Mouse (Mus musculus) adrenal gland, postnatal 36 days (tissue): ENCODE results near the gene Atg7. TPM values are rescaled to one million over a fixed set of nuclear protein-coding genes. Genes with fewer than 3 reads are reported as not detected.

Experiments
- DNase-seq, 2 experiments: peaks; one replicate each; pipeline ENCODE4 v3.0.0; 2021; ENCODE audit warnings: mixed read lengths in 1 of 2
- total RNA-seq, 2 experiments: library from RNA; stranded (reverse); gene quantifications; 2 replicates each; pipeline ENCODE4 v1.2.3; 2021

The Atg7 gene
- total RNA-seq, 2 experiments from 2014 or later, result 28.4 to 31.7 TPM

DNA sequence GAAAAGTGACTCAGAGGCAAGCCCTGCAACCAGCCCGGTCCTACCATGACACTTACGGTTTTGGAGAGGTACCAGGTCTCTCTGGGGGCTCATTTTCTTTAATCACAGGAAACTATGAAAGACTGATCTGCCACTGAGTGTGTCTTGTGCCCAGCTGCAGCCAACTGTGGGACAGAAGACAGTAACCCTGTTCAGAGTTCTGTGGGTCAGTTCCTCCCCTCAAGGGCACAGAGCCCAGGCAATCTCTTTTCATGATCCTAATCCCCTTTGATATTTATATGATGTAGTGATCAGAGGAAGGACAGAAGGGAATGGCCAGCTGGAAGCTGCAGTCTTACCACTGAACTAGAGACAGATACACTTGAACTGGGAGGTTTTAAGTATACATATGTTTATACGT, 92.2 kb downstream of the Atg7 start:
- DNase-seq, result peak in 1 of 2 experiments; percentile 48

DNA sequence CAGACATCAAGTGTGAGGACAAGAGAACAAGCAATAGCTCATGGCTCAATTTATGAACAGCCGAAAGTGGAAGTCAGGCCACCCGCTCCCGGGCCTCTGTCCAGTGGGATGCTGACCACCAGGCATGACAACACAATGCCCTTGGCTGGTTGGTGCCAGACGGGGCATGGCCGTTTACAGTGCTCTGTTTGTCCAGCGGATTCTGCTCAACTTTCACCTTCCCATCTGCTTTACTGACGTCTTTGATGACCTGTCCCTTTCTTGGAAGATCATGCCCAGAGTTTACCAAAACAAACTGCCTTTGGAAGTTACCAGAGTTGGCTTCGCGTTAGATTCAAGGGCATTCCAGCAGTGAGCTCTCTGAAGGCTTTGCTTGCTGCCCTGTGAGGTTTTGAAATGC, 93.5 kb downstream of the Atg7 start:
- peak; percentile 32 to 36 for DNase-seq

DNA sequence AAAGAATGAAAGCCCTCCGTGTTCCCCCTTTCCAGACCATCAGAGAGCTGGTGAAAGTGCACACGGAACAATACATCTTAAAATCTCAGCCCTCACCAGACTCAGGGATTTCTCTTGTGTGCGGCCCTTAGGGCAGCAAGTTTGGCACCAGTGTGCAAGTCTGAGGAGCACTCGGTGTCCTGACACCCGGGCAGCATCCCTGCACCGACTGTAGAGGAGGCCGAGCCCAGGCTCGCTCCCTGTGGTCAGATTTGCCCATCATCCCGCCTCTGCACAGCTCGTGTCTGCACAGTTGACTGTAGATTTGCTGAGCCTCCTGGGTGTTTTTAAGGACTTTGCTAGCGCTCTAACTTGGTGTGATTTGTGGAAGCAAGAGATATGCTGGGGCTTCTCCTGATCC, 94.3 kb downstream of the Atg7 start:
- no peak for DNase-seq

DNA sequence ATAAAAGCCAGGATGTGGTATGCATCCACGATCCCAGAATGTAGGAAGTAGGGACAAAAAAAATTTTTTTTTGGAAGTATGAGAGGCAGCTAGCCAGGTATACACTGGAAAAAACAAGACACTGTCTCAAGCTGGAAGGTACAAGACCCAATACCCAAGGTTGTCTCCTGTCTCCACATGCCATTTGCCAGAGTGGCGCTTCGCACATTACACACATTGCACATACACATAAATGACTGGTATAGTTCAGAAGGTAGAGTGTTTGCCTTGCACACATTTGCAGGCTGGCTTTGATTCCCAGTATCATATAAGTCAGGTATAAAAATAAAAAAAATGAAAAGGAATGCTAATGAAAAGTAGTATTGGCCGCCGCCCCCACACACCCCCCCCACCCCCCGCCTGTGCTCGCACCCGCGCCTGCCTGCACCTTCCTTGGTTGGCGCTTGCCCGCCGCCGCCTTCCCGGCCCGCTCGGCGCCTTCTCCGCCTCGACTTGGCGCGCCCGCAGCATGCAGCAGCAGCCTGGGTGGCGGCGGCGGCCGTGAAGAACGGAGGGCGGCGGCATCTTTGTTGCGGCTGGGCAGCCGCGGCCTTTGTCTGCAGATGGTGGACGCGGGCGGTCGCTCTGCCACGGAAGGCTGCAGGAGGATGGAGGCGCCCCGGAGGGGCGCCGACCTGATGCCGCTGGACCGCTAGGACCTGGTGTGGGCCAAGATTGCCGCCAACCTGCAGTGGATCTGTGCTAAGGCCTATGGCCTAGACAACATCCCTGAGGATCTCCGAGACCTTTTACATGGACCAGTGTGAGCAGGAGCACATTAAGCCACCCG, 95.2 kb downstream of the Atg7 start:
- DNase-seq, result peak; percentile 38 to 44

DNA sequence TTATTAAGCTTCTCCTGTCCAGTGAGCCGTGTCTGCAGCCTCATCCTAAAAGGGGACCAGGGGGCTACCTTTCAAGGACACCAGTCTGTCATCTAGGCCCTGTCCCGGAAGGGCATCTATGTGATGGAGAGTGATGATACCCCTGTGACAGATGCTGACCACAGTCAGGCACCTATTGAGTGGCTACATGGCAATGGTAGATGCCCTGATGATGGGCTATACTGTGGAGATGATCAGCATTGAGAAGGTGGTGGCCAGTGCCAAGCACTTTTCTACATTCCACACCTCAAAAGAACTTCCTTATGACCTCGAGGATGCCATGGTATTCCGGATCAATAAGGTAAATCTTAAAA, 95.8 kb downstream of the Atg7 start:
- DNase-seq, result no peak

DNA sequence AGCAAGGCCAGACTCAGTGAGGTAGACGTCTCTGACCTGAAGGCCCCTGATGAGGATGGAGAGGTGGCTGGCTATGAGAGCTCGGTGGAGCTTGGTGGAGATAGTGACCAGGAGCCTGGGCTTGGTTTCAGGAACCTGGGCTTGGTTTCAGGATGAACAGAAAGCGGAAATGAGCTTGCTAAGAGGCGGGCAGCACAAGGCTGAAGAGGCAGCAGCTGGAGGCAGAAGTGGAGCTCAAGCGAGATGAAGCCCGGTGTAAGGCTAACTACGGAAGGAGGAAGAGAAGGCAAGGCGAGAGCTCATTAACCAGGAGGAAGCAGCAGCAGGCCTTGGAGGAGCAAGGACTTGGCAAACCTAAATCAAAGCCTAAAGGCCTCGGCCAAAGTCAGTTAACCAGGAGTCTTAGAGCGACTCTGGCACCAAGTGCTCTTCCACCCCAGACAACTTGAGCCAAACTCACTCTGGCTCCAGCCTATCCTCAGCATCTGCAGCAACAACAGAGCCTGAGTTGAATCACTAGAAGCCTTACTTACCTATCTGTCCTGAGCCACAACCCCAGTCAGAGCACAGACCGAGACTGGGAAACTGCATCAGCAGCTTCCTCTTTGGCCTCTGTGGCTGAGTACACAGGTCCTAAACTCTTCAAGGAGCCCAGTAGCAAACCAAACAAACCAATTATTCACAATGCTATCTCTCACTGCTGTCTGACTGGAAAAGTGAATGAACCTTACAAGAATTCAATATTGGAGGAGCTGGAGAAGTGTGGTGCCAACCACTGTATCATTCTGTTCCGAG, 99.5 kb downstream of the Atg7 start:
- DNase-seq, result no peak

DNA sequence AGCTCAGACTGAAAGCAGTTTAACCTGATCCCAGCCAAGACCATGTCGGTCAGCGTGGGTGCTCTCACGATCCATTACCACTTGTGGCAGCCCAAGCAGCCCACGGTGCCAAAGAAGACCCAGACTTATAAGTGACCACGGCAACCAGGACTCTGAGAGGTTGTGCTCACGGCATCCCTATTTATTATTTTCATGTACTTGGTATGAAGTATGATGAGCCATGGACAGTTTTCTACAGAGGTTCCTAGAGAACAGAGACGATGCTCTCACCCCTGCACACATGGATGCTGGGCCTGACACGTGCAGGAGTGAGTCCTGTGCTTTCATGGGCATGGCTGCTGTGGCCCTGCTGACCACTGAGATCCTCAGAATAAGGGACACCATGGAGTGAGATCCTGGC, 100.2 kb downstream of the Atg7 start:
- DNase-seq, result no peak

DNA sequence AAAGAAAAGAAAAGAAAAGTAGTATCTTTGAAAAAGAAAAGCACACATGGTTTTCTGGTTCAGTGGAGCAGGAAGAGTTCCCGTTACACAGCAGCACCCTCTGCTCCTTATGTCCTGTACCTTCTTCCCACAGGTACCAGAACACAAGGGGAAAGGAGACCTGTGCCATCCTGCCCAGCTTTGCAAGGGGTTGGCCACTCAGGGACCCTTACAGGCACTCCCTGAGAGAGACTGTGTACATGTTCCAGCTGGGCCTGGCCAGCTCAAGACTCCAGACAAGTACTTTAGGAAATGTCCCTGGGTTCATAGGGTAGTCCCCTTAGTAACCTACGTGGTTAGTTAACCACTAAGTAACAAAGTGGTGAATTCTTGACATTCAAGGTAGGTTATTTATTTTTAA, 100.9 kb downstream of the Atg7 start:
- DNase-seq, result no peak

DNA sequence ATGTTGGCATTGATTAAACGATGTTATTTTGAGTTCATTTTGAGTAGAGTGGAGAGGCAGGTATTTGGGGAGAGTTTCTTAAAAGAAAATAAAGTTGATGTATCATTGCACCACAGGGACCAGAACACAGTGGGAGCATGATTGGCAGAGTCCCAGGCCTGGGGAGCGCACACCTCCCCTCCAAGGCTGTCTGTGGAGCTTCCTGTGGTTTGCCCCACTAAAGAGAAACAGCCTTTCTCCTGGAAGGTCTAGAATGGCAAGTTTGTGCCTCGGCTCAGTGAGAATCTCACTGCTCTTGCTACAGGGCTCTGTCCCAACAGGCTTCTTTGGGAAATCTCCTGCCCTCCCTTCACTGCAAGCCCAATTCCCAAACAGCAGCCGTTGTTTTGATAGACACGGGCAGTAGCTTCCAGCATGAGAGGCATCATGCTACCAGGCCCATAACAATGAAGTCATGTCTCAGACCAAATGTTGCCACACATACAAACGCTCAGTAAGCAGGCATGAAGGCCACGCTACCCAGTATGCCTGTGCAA, 103.6 kb downstream of the Atg7 start:
- no peak for DNase-seq

DNA sequence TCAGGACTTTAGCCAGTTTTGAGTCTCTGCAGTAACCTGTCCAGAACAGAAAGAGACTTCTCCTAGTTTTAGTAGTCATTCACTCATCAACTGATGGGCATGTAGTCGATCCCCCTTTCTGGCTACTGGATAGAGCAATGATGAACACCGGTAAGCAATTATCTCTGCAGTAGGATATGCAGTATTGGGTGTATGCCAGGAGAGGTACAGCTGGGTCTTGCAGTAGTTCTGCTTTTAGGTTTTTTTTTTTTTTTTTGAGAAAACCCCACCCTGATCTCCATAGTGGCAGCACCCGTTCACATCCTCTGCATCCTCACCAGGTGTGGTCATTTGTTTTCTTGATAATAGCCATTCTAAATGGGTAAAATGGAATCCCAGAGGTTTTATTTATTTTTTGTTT, 105.5 kb downstream of the Atg7 start:
- DNase-seq, result no peak

DNA sequence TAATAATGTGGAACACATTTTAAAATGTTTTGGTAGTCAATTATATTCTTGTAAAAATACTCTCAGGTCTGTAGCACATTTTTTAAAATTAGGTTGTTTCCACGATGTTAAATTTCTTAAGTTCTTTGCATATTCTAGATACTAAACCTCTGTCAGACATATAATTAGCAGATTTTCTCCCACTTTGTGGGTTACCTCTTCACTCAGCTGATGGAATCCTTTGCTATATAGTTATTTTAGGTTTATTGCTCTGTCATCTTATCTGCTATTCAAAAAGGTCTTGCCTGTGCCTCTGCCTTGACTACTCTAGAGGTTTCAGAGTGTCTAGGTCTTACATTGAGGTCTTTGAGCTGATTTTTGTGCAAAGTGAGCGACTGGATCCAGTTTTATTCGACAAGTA, 106.0 kb downstream of the Atg7 start:
- DNase-seq, result no peak

DNA sequence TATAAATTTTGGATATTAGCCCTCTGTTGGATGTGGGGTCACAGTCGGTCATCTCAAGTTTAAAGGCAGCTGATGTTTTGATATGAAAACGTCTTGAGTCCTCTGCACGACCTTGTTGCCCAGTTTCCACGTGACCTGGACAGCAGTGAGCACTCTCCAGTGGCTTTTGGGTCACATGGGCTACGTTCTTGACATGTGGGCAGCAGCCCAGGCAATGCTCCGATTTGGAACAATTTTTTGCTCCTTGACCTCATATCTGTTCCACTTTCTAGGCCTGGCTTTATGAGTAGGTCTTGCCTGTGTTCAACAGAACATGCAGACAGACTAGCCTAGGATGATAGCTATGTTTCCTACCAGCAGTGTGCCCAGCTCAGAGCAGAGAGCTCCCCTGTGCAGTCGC, 115.9 kb downstream of the Atg7 start:
- peak; percentile 12 to 20 for DNase-seq

DNA sequence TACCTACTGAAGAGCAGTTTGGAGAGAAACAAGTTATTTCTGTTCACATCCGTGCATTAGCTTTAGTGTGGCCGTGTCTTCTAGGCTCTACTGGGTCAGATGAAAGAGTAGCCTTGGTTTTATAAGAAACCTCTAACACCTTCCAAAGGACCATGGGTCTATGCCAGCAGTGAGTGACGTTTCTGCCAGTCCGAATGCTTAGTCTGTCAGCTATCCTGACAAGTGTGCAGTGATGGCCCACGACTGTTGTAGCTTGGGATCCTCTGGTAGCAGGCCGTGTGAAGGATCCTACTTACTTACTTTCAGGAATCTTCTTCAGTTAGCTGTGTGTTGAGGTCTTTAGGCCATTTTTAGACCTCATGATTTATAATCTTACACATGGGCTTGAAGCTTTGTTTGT, 123.4 kb downstream of the Atg7 start:
- DNase-seq, result no peak

DNA sequence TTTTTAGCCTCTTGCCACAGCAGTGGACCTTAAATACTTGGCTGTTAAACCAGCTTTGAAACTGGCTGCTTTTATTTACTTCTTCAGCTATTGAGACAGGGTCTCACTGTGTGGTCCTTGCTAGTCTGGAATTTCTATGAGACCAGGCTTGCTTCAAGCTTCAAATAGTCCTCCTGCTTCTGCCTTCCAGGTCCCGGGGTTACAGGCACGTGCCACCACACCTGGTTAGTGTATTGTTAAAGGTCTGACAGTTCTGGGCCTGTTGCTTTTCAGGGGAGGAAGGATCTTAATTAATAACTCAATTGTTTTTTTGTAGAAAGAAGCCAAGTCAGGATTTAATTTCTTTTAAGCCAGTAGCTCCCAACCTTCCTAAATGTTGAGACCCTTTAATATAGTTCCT, 124.8 kb downstream of the Atg7 start:
- DNase-seq, result no peak

DNA sequence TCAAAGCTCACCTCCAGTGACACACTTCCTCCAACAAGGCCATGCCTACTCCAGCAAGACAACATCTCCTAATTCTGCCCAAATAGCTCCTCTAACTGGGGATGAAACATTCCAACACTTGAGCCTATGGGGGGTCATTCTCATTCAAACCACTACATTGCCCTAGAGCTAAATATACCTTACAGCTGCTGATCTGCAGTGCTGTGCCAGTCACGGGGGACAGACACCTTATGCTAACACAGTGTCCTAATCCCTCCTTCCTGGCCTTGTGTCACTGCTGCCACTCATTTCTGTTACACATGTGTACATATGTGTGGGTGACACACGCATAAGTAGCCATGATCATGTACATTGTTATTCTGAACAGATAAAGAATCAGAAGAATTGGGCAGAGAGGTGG, 127.4 kb downstream of the Atg7 start:
- DNase-seq, result no peak

DNA sequence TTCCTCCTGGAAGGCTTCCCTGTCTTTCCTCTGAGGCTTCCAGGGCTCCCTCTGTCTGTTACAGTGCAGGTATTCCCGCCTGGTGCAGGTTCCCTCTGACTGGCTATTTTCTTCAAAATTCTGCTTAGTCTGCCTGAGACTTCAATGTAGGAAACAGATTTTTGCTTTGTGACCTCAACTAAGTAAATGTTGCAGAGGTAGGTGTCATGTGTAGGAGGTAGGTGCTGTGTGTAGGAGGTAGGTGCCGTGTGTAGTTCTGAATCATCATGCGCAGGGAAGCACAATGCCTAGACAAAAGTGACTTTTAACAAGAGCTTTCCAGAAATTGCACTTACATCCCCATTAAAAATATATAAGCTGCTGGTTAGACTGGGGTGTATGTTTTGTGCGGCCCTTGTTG, 128.6 kb downstream of the Atg7 start:
- no peak for DNase-seq

DNA sequence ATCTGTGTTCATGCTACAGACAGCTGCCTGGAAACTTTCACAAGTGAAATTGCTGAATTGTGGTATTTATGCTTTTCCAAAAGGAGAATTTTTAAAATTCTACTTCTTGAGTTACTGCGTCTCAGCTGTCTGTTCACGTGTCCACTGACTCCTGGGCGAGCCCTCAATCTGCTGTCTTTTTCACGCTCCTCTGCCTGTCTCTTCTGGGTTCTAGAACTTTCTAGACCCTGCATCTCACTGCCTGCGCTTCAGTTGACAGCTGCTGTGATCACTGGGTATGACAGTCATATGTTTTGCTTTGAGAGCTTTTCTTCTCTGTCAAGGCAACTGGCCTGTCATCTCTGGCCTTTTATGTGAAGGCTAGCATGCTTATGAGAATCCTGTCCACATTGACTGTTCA, 132.3 kb downstream of the Atg7 start:
- no peak for DNase-seq

DNA sequence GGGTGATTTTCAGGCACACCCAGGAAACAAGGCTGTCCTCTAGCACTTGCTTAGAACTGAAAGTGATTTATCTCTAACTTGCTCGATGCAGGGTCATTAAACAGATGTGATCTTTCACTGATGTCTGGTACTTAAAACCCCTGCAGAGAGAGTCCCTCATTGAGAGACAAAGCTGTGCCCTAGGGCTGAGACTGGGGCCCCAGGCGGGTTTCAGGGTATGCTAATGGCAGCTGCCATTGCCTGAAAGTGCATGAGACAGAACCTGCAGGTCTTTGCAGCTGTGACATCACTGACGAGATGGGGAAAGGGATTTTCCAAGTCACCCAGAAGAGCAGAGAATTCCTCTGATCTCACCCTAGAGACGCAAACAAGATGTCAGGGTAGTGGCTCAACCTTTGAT, 135.0 kb downstream of the Atg7 start:
- DNase-seq, result no peak

DNA sequence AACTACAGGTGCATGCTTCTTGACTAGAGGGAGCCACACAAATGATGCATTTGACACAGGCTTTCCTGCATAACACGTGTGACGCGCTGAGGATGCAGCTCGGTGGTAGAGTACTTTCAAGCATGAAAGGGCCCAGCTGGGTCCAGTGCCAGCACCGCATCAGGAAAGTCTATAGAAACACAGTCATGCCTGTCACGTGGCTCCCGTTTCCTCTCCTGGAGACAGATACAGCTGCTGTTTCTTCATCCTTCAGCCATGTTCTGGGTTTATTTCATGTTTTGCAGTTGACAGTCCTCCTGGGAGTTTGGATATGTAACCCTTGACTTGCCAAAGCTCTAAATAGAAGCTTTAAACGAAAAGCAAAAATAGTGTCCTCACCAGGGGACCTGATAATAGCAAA, 135.8 kb downstream of the Atg7 start:
- no peak for DNase-seq

DNA sequence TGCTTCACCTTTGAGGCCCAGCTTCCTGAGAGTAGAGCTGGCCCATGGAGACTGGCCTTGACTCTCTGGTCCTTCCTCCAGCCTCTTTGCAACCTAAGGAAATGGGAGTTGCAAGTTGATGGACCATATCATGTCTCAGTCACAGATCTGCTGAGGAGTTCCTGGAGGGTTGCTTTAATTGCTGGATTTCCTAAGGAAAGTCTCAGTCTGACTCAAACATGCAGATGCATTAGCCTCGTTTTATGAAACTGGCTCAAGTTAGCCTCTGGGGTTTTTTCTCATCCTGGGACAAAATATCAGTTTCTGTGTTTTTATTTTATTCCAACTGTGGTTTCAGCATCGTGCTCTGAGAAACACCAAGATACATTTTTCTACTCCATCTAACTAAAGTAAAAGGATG, 137.7 kb downstream of the Atg7 start:
- no peak for DNase-seq

DNA sequence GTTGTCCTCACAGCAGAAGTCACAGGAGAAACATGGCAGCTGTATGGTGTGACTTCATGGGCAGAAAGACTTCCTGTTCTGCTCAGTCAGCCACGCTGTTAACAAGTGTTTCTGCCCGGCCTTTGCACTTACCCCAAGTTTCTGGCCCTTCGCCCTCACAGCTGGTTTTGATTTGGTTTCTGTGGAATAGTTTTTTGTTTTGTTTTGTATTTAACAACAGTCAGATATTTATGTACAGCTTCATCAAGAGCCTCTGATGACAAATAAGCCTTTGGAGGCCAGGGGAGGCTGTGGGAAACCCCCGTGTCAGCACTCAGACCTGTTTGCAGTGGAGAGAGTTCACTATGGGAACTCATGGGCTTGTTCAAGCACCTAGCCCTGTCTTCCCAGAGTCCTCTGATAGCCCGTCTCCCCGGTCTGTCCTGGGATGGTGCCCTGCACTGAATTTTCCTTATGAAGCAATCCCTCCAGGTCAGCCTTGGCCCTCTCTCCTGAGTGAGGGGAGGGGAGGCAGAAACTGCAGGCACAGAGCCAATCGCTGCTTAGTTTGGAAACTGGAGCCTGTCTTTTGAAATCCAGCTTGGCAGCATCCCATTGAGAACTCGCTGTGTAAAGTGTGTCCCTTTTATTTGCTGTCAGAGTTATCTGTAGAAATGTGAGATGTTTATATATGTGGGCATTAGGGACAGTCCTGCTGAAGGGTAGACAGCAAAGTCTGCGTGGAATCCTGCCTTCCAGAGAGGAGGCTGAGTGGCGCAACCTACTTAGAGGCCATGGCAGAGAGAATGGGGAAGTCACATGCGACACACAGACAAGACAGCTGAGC, 138.7 kb downstream of the Atg7 start:
- peak; percentile 85 for DNase-seq

DNA sequence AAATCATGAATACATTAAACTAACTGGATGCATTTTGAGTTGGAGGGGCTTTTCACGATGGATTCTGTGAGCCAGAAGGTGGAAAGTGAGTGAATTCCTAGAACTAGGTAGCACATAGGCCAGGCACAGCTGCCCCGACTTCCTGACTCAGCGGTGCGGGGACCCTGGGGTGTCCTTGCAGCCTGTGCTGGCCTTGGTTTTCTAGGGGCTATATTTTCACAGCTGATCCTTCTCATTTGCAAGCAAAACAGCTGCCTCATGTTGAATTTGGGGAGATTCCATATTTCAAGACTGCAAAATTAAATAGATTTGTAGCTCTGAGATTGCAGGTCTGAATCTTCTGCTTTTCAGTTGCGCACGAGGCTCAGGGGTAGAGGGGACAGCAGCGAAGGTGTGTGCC, 139.6 kb downstream of the Atg7 start:
- DNase-seq, result peak; percentile 35 to 52

DNA sequence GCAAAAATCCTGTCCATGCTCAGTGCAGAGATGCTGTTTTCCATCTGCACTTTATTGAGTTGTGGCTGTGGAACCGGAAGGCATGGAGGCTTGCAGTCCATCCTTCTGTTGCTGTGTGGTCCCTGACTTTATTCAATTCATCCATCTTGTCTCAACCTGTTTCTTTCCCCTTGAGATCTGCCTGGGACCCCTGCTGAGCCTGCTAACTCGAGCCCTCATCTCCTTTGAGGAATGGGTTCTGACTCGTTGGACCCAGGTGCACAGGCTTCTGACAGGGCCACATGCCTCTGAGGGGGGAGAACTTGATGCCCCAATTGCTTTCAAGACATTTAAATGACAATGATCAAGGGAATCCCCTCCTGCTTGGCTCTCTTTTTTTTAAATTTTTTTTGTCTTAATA, 143.6 kb downstream of the Atg7 start:
- no peak for DNase-seq
